Mouse (Mus musculus): ENCODE measurements around the gene Ankrd6. TPM values are rescaled to one million over a fixed set of nuclear protein-coding genes. Genes with fewer than 3 reads are reported as not detected.

Ankrd6 gene
- total and polyA plus RNA-seq, 3 experiments: 1.3 to 2.1 (median 1.6) TPM

DNA sequence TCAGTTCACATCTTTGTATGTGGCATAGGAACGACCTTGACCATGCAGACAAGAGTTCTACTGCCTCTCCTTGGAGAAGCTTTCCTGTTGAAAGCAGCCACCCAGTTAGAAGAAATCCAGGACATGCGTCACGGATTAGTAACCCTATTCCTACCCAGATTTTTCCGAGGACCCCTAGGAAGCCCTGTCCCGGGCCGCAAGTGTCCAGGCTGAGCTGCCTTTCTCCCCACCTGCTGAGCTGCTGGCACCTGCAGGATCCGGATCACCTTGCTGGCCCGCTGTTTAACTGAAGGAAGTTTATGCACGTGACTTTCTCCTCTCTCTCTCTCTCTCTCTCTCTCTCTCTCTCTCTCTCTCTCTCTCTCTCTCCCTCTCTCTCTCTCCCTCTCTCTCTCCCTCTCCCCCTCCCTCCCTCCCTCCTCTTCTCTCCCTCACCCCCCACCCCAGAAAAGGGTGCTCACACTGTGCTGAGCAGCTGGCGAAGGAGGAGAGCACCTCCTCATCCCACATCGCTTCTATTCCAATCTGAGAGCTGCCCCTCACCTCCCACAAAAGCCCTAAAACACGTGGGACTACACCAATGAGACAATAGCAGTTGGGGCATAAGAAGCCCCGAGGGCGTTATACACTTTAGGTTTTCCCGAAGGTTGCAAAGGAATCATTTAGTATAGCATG, 31.5 kb upstream of the Ankrd6 start:
- dilution Hi-C loops (cut with MboI; ENCODE audit: extremely low pct_ligation_motif_present, extremely low pct_unique_long_range_greater_than_20kb, low sequenced_read_pairs) (no loop called here), in situ Hi-C loops (cut with MboI; ENCODE audit: low pct_ligation_motif_present, low pct_unique_long_range_greater_than_20kb, low sequenced_read_pairs) (loop anchor here (25.0 kb wide), 1 partner anchor 370 kb away; the partner anchor contains the start of genes Casp8ap2 and Gja10)
- Histone ChIP-seq H3K9ac (ENCODE audit: insufficient read depth, low read depth) (no peak overlapping the region), H3K9me3 (replicated peaks; ENCODE audit: low read length) (peaks cover 2% of the 10 kb centered on the region), H3K27ac (ENCODE audit: insufficient read depth, low read depth) (no peak overlapping the region), H3K4me3 (replicated peaks in 1 of 3; ENCODE audit: low read depth in 2 of 3, low read length in 2 of 3, poor library complexity in 1 of 3) (no peak overlapping the region), H3K36me3 (replicated peaks in 1 of 2; ENCODE audit: control insufficient read depth in 1 of 2, insufficient read depth in 1 of 2, low read length in 1 of 2) (no peaks in the 10 kb centered on the region), H3K4me1 (ENCODE audit: control insufficient read depth in 1 of 2, insufficient read depth in 2 of 2) (no peaks in the 10 kb centered on the region; a peak in 1 of 4 replicates), H3K27me3 (replicated peaks) (peaks cover 30% of the 10 kb centered on the region), H3K79me2 (replicated peaks; ENCODE audit: control insufficient read depth, extremely low read depth, insufficient read depth, poor library complexity, severe bottlenecking) (no peaks in the 10 kb centered on the region), H3K4me2 (ENCODE audit: insufficient read depth, low read depth, poor library complexity, severe bottlenecking) (no peak overlapping the region)
- DNase-seq (ENCODE audit: extremely low read depth): no peak
- no peak for TF ChIP-seq JUND (conservative IDR thresholded peaks at IDR 0.05; ENCODE audit: low read depth, low read length)

DNA sequence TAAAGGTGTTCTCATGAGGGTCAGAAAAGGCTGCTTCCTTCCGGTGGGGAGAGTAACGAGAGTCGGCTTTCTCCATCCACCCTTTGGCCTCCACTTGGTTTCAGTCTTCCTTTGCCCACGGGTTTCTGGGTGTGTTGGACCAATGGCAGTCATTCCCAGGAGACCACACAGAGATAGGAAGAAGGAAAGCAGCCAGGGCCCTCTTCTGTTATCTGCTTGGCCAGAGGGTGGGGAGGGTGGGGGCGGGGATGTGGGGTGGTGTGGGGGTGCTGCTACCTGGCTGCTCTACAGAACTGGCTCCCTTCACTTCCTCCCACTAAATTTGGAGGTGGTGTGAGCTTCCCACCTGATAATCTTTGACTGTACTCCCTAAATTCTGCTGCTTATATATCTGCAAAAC, 31.0 kb upstream of the Ankrd6 start:
- no peak overlapping the region for H3K4me3 ChIP-seq (replicated peaks in 1 of 3; ENCODE audit: low read depth in 2 of 3, low read length in 2 of 3, poor library complexity in 1 of 3)
- H3K36me3 ChIP-seq (replicated peaks in 1 of 2; ENCODE audit: control insufficient read depth in 1 of 2, insufficient read depth in 1 of 2, low read length in 1 of 2): no peaks in the 10 kb centered on the region
- TF ChIP-seq BHLHE40 (IDR thresholded peaks at IDR 0.05; ENCODE audit: low read depth, low read length) (no peak), ZKSCAN1 (IDR thresholded peaks at IDR 0.05; ENCODE audit: borderline replicate concordance, low read depth, low read length) (no peak), ZC3H11A (IDR thresholded peaks at IDR 0.05; ENCODE audit: low read depth, low read length) (no peak), USF2 (conservative IDR thresholded peaks at IDR 0.05; ENCODE audit: low read depth, low read length) (no peak), ZMIZ1 (IDR thresholded peaks at IDR 0.05; ENCODE audit: low read depth, low read length) (no peak), ELF1 (IDR thresholded peaks at IDR 0.05; ENCODE audit: low read depth, low read length) (no peak), E2F4 (IDR thresholded peaks at IDR 0.05; ENCODE audit: insufficient replicate concordance, low read depth, low read length) (no peak), RAD21 (IDR thresholded peaks at IDR 0.05; ENCODE audit: low read depth, low read length) (no peak)
- DNase-seq (ENCODE audit: extremely low read depth): no peak
- in situ Hi-C loops (cut with MboI; ENCODE audit: low pct_ligation_motif_present, low pct_unique_long_range_greater_than_20kb, low sequenced_read_pairs): loop anchor here (25.0 kb wide), 1 partner anchor 369 kb away; the partner anchor contains the start of genes Casp8ap2 and Gja10
- no peak overlapping the region for H3K4me2 ChIP-seq (ENCODE audit: insufficient read depth, low read depth, poor library complexity, severe bottlenecking)
- H3K27me3 ChIP-seq (replicated peaks): peaks cover 30% of the 10 kb centered on the region
- H3K9me3 ChIP-seq (replicated peaks; ENCODE audit: low read length): peaks cover 2% of the 10 kb centered on the region
- H3K9ac ChIP-seq (ENCODE audit: insufficient read depth, low read depth): no peak overlapping the region
- H3K27ac ChIP-seq (ENCODE audit: insufficient read depth, low read depth): no peak overlapping the region
- dilution Hi-C loops (cut with MboI; ENCODE audit: extremely low pct_ligation_motif_present, extremely low pct_unique_long_range_greater_than_20kb, low sequenced_read_pairs): no loop called here
- H3K4me1 ChIP-seq (ENCODE audit: control insufficient read depth in 1 of 2, insufficient read depth in 2 of 2): no peaks in the 10 kb centered on the region; a peak in 1 of 4 replicates
- no peaks in the 10 kb centered on the region for H3K79me2 ChIP-seq (replicated peaks; ENCODE audit: control insufficient read depth, extremely low read depth, insufficient read depth, poor library complexity, severe bottlenecking)

DNA sequence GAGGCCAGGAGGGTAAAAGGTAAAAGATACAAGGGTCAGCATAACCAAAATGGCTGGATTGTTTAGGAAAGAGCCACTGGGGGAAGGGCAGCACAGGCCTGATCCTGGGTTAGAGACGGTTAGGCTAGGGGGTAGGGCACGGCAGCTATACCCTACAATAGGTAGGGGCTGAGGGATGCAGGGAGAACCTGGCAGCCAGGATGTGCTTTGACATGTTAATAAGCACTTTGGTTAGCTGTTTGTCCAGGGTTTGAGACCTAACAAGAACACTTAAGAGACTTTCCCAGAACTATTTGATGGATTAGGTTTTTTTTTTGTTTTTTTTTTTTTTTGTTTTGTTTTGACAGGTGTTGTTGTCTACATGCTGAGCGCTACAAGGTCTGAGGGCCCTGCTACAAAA, 29.4 kb upstream of the Ankrd6 start:
- H3K4me3 ChIP-seq (replicated peaks in 1 of 3; ENCODE audit: low read depth in 2 of 3, low read length in 2 of 3, poor library complexity in 1 of 3): no peak overlapping the region
- no peak overlapping the region for H3K9ac ChIP-seq (ENCODE audit: insufficient read depth, low read depth)
- no peak overlapping the region for H3K4me2 ChIP-seq (ENCODE audit: insufficient read depth, low read depth, poor library complexity, severe bottlenecking)
- H3K27ac ChIP-seq (ENCODE audit: insufficient read depth, low read depth): no peak overlapping the region
- dilution Hi-C loops (cut with MboI; ENCODE audit: extremely low pct_ligation_motif_present, extremely low pct_unique_long_range_greater_than_20kb, low sequenced_read_pairs) (no loop called here), in situ Hi-C loops (cut with MboI; ENCODE audit: low pct_ligation_motif_present, low pct_unique_long_range_greater_than_20kb, low sequenced_read_pairs) (loop anchor here (25.0 kb wide), 1 partner anchor 368 kb away; the partner anchor contains the start of genes Casp8ap2 and Gja10)
- no peak for DNase-seq (ENCODE audit: extremely low read depth)
- no peaks in the 10 kb centered on the region; a peak in 1 of 4 replicates for H3K4me1 ChIP-seq (ENCODE audit: control insufficient read depth in 1 of 2, insufficient read depth in 2 of 2)
- TF ChIP-seq TCF12 (IDR thresholded peaks at IDR 0.05; ENCODE audit: low read depth, low read length) (no peak), MYC (IDR thresholded peaks at IDR 0.05; ENCODE audit: low read depth, low read length) (no peak), EP300 (IDR thresholded peaks at IDR 0.05; ENCODE audit: low read length) (no peak), ZMIZ1 (IDR thresholded peaks at IDR 0.05; ENCODE audit: low read depth, low read length) (no peak), ZNF384 (IDR thresholded peaks at IDR 0.05; ENCODE audit: low read depth, low read length) (no peak)
- H3K27me3 ChIP-seq (replicated peaks): peaks cover 30% of the 10 kb centered on the region
- H3K79me2 ChIP-seq (replicated peaks; ENCODE audit: control insufficient read depth, extremely low read depth, insufficient read depth, poor library complexity, severe bottlenecking): no peaks in the 10 kb centered on the region
- peaks cover 3% of the 10 kb centered on the region for H3K9me3 ChIP-seq (replicated peaks; ENCODE audit: low read length)
- no peaks in the 10 kb centered on the region for H3K36me3 ChIP-seq (replicated peaks in 1 of 2; ENCODE audit: control insufficient read depth in 1 of 2, insufficient read depth in 1 of 2, low read length in 1 of 2)
